Mouse (Mus musculus): Measurements from ENCODE around the gene Tspan4. TPM values are rescaled to one million over a fixed set of nuclear protein-coding genes. Genes with fewer than 3 reads are reported as not detected.

Tspan4 gene
- polyA plus RNA-seq, 1 experiment from 2014 or later = 71.0 TPM

GRCm38 (mm10) chr7:141524271-141524670 lies 49.2 kb downstream of the Tspan4 start:
- Histone ChIP-seq H3K27me3 (replicated peaks; ENCODE audit: control insufficient read depth, insufficient read depth, low read length) (no peaks in the 10 kb centered on the region), H3K27ac (ENCODE audit: low read depth, low read length) (no peak overlapping the region), H3K36me3 (ENCODE audit: control insufficient read depth, insufficient read depth, low read length) (peaks cover 15% of the 10 kb centered on the region), H3K4me3 (ENCODE audit: low read length) (no peak overlapping the region), H3K4me2 (ENCODE audit: low read length) (no peak overlapping the region), H3K9me3 (ENCODE audit: control insufficient read depth, low read length) (no peaks in the 10 kb centered on the region), H3K9ac (ENCODE audit: low read depth, low read length) (no peak overlapping the region), H3K4me1 (ENCODE audit: control insufficient read depth, insufficient read depth, low read depth, low read length) (no peaks in the 10 kb centered on the region)
- 93% methylated on average over 4 of the region's 4 CpGs for WGBS
- no peak for ATAC-seq

DNA sequence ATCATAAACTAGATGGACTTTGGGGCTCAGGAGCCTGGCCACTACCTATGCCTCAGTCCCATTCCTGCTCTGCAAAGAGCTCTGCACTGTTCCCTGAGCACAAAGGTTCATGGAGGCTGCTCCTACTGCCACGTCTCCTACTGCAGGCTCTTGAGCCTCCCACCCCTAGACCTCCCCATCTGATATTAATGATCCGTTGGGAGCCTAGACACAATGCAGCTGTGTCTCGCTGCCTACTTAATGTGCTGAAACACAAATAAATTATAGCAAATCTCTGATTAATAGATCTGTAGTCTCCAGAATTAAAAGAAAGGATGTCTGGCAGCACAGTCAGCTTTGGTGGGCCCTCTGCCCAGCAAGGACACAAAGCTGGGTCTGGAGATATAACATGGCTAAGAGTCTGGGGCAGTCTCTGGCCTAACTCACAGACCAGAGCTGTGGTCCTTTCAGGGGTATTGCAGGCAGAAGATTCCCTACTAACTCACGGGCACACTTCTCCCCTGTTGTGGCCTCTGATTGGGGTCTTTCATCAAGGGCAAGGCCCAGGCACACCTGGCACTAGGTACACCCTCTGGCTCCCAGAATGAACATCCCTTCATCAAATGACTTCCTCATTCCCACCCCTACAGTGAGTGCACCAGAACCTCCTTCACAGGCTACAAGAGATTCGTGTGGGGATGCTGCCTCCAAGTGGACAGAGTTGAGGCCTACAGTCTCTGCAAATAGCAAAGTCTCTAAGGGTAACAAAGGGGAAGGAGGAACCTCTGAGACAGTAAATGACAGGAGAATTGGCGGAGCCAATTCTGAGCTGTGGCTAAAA lies 49.9 kb downstream of the Tspan4 start:
- Histone ChIP-seq H3K4me3 (ENCODE audit: low read length) (no peak overlapping the region), H3K27me3 (replicated peaks; ENCODE audit: control insufficient read depth, insufficient read depth, low read length) (no peaks in the 10 kb centered on the region), H3K4me1 (ENCODE audit: control insufficient read depth, insufficient read depth, low read depth, low read length) (no peaks in the 10 kb centered on the region), H3K9me3 (ENCODE audit: control insufficient read depth, low read length) (no peaks in the 10 kb centered on the region), H3K9ac (ENCODE audit: low read depth, low read length) (no peak overlapping the region), H3K27ac (ENCODE audit: low read depth, low read length) (no peak overlapping the region), H3K36me3 (ENCODE audit: control insufficient read depth, insufficient read depth, low read length) (peaks cover 15% of the 10 kb centered on the region), H3K4me2 (ENCODE audit: low read length) (no peak overlapping the region)
- ATAC-seq = peak; percentile 89
- 47% methylated on average over 6 of the region's 6 CpGs for WGBS

DNA sequence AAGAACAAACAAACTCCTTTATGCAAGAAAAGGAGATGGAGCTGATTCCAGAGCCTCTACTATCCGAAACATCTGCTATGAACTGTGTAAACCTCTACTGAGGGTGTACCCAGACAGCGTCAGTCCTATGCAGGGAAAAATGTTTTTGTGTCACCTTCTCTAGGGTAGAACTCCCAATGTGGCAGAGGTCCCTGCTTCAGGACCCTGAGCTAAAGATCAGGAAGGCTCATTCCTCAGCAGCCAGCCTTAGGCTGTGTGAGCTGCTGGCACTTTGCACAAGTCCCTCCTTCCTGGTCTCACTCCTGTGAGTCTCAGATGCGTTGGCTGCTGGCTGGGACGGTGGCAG lies 50.5 kb downstream of the Tspan4 start:
- Histone ChIP-seq H3K27me3 (replicated peaks; ENCODE audit: control insufficient read depth, insufficient read depth, low read length) (no peaks in the 10 kb centered on the region), H3K4me2 (ENCODE audit: low read length) (no peak overlapping the region), H3K4me3 (ENCODE audit: low read length) (no peak overlapping the region), H3K9me3 (ENCODE audit: control insufficient read depth, low read length) (no peaks in the 10 kb centered on the region), H3K36me3 (ENCODE audit: control insufficient read depth, insufficient read depth, low read length) (peaks cover 15% of the 10 kb centered on the region), H3K27ac (ENCODE audit: low read depth, low read length) (no peak overlapping the region), H3K9ac (ENCODE audit: low read depth, low read length) (no peak overlapping the region), H3K4me1 (ENCODE audit: control insufficient read depth, insufficient read depth, low read depth, low read length) (no peaks in the 10 kb centered on the region)
- WGBS = 78% methylated on average over 4 of the region's 4 CpGs
- peak; percentile 38; the same call in 1 of the 2 replicates for ATAC-seq

DNA sequence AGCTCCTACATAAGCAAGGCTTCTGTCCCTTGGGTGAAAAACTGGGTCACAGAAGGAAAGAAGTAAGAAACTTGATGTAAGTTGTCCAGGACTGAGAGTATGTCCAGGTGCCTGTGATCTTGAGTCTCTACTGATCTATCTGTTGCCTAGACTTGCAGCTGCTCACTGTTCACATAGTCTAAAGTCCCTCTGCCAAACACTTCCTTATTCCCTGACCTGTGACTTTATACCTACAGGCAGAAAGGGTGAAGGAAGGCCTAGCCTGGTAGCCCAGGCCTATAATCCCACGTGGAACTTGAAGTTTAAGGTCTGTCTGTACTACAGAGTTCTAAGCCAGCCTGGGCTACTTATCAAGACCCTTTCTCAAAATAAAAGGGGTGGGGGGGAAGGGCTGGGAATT lies 60.5 kb downstream of the Tspan4 start:
- no peaks in the 10 kb centered on the region for H3K27me3 ChIP-seq (replicated peaks; ENCODE audit: control insufficient read depth, insufficient read depth, low read length)
- H3K9me3 ChIP-seq (ENCODE audit: control insufficient read depth, low read length) = no peaks in the 10 kb centered on the region
- no peak overlapping the region for H3K4me2 ChIP-seq (ENCODE audit: low read length)
- 76% methylated on average over 1 of the region's 1 CpGs for WGBS
- H3K27ac ChIP-seq (ENCODE audit: low read depth, low read length) = no peak overlapping the region
- no peak for ATAC-seq
- peaks cover 2% of the 10 kb centered on the region; the same call in 1 of the 2 replicates for H3K36me3 ChIP-seq (ENCODE audit: control insufficient read depth, insufficient read depth, low read length)
- H3K9ac ChIP-seq (ENCODE audit: low read depth, low read length) = no peak overlapping the region
- no peak overlapping the region for H3K4me3 ChIP-seq (ENCODE audit: low read length)
- H3K4me1 ChIP-seq (ENCODE audit: control insufficient read depth, insufficient read depth, low read depth, low read length) = peaks cover 14% of the 10 kb centered on the region

DNA sequence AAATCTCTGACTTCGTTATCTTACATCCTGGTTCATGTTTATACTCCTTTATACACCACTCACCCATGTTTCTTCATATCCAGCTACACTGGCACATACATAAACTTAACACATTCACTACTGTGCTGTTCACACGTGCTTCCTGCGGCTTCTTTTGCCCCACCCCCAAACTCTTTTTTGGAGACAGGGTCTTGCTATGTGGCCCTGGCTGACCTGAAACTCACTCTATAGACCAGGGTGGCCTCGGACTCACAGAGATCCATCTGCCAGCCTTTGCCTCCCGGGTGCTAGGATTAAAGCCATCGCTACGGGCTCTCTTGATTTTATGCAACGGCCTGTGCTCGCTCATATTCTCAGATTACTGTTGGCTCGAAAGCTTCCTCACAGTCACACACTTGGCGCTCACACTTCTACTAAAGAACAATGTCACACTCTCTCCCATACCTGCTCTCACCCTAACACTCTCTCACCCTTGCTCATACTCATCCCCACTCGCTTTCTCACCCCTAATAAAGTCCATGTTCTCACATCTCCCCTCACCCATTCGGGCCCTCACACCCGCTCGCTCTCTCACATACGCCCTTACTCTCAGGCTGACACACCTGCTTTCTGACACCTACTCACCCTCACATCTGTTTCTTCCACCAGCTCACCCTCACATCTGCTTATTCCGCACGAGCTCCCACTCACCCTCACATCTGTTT lies 64.0 kb downstream of the Tspan4 start:
- peak overlapping the region; percentile 75 for H3K4me2 ChIP-seq (ENCODE audit: low read length)
- no peaks in the 10 kb centered on the region for H3K27me3 ChIP-seq (replicated peaks; ENCODE audit: control insufficient read depth, insufficient read depth, low read length)
- no peaks in the 10 kb centered on the region for H3K36me3 ChIP-seq (ENCODE audit: control insufficient read depth, insufficient read depth, low read length)
- peak overlapping the region; percentile 59 for H3K4me3 ChIP-seq (ENCODE audit: low read length)
- WGBS = 21% methylated on average over 18 of the region's 18 CpGs
- H3K9me3 ChIP-seq (ENCODE audit: control insufficient read depth, low read length) = no peaks in the 10 kb centered on the region
- peak overlapping the region; percentile 74 for H3K9ac ChIP-seq (ENCODE audit: low read depth, low read length)
- peak overlapping the region; percentile 75 for H3K27ac ChIP-seq (ENCODE audit: low read depth, low read length)
- H3K4me1 ChIP-seq (ENCODE audit: control insufficient read depth, insufficient read depth, low read depth, low read length) = peaks cover 16% of the 10 kb centered on the region
- no peak; the same call in 1 of the 2 replicates for ATAC-seq

DNA sequence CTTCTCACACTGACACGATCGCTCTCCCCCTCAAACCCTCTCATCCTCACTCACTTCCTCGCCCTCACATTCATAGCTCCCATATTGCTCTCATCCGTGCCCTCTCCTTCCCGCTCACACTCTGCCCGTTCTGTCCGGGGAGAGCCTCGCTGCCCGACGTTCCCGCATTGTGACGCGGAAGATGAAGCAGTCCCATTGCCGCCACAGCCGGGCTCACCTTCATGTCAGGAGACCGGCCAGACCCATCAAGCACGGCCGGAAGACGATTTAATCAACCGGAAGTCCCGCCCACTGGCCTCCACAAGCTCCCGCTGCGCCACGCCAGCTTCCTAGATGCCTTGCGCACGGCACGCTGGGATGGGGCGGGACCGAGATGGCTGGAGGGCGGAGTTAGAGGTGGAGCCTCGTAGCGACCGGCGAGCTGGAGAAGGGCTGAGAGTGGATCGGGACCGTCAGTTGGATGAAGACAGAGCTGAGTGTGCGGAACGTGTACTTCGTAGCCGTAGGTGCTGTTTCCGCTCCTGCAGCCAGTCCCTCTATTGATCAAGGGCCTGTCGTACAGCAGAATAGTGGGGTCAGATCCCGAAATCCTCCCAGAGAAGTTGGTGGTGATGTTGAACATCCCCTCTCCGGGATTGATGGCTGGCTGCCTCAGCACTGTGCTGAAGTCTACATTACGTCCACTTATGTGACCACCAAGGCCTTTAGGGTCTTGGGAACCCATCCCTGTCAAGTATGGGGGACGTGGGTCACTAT lies 64.7 kb downstream of the Tspan4 start, which contains the start of gene Chid1:
Chid1 (minus strand) TSS at position 302 of the 756 bp plus-strand sequence.
- Histone ChIP-seq H3K27ac (ENCODE audit: low read depth, low read length) (peak within 1 kb of the TSS; percentile 75), H3K9ac (ENCODE audit: low read depth, low read length) (peak within 1 kb of the TSS; percentile 74), H3K4me2 (ENCODE audit: low read length) (peak within 1 kb of the TSS; percentile 75), H3K36me3 (ENCODE audit: control insufficient read depth, insufficient read depth, low read length) (no peaks in the 10 kb centered on the region), H3K9me3 (ENCODE audit: control insufficient read depth, low read length) (no peaks in the 10 kb centered on the region), H3K4me1 (ENCODE audit: control insufficient read depth, insufficient read depth, low read depth, low read length) (peaks cover 16% of the 10 kb centered on the region), H3K4me3 (ENCODE audit: low read length) (peak within 1 kb of the TSS; percentile 59), H3K27me3 (replicated peaks; ENCODE audit: control insufficient read depth, insufficient read depth, low read length) (no peaks in the 10 kb centered on the region)
- peak; percentile 98 for ATAC-seq
- WGBS = 1% methylated on average over 46 of the region's 46 CpGs

DNA sequence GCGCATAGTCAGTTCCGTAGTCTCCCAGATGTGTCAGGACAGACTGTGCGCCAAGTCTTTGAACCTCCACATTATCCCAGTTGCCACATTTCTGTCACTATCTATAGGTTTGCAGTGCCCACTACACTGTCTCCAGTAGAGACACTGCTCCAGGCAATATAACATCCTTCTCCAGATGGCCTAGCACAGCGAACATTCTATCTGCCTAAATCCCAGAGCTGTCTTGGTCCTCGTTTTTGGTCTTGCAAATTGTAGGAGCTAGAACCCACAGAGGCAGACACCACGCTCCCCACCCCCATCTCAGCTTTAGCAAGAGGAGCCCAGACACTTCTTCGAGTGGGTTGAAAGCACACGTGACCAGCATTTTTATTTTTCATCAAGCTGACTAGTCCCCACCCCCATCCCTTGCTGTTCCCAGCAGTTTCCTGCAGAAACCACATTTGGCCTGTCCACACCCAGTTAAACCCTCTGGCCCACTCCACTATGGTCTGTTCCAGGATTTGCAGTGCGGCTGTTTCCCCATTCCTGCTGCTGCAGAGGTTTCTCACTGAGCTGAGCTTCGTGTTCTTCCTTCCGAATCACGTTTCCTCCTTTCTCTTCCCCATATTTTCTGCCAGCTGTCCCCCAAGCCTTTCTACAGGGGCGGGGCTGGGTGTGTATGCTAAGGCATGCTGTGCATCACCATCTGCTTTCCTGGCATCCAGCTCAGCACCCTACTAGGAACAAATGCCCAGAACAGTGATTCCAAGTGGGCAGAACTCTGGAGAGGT lies 65.5 kb downstream of the Tspan4 start:
- 53% methylated on average over 13 of the region's 13 CpGs for WGBS
- ATAC-seq = peak; percentile 46
- peak overlapping the region; percentile 74 for H3K9ac ChIP-seq (ENCODE audit: low read depth, low read length)
- peak overlapping the region; percentile 64 for H3K27ac ChIP-seq (ENCODE audit: low read depth, low read length)
- peak overlapping the region; percentile 75 for H3K4me2 ChIP-seq (ENCODE audit: low read length)
- H3K4me1 ChIP-seq (ENCODE audit: control insufficient read depth, insufficient read depth, low read depth, low read length) = peaks cover 16% of the 10 kb centered on the region
- no peaks in the 10 kb centered on the region for H3K36me3 ChIP-seq (ENCODE audit: control insufficient read depth, insufficient read depth, low read length)
- peak overlapping the region; percentile 59 for H3K4me3 ChIP-seq (ENCODE audit: low read length)
- H3K27me3 ChIP-seq (replicated peaks; ENCODE audit: control insufficient read depth, insufficient read depth, low read length) = no peaks in the 10 kb centered on the region
- no peaks in the 10 kb centered on the region for H3K9me3 ChIP-seq (ENCODE audit: control insufficient read depth, low read length)

DNA sequence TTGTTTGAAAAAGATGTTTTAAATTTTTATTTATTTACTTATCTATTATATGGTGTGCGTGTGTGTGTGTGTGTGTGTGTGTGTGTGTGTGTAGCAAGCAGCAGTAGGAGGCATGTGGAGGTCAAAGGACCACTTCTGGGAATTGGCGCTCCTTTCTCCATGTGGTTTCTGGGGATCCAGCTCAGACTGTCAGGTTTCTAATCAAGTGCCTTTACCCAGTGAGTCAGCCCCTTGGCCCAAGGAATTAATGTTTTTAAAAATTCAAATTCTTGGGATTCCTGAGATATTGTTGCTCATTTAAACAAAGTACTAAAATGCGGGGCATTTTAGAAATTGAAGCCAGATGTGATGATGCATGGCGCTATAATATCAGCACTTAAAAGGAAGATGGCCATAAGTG lies 66.6 kb downstream of the Tspan4 start:
- no peaks in the 10 kb centered on the region for H3K36me3 ChIP-seq (ENCODE audit: control insufficient read depth, insufficient read depth, low read length)
- H3K9me3 ChIP-seq (ENCODE audit: control insufficient read depth, low read length) = no peaks in the 10 kb centered on the region
- H3K27me3 ChIP-seq (replicated peaks; ENCODE audit: control insufficient read depth, insufficient read depth, low read length) = no peaks in the 10 kb centered on the region
- 86% methylated on average over 4 of the region's 4 CpGs for WGBS
- H3K4me2 ChIP-seq (ENCODE audit: low read length) = no peak overlapping the region
- H3K9ac ChIP-seq (ENCODE audit: low read depth, low read length) = no peak overlapping the region
- H3K4me3 ChIP-seq (ENCODE audit: low read length) = no peak overlapping the region
- ATAC-seq = no peak
- peaks cover 16% of the 10 kb centered on the region for H3K4me1 ChIP-seq (ENCODE audit: control insufficient read depth, insufficient read depth, low read depth, low read length)
- H3K27ac ChIP-seq (ENCODE audit: low read depth, low read length) = no peak overlapping the region
